Mouse (Mus musculus): ENCODE measurements around the gene Pld5.

Gene Pld5

DNA sequence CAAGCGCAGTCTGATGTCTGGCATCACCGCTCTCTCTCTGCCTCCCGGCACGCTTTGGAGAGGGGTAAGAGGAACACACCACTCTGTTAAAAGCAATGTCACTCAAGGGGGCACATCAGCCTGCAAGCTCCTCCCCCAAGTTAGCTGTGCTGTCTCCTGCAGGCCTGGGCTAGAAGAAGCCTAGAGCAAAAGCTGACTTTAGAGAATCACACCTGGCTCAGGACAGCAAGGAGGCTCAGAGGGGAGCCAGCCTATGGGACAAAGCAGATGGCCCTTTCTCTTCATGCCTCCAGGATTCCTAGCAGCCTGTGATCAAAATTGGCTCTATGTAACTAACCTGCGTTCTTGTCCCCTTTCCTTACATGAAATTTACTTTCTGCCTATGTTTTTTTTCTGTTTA is 107.3 kb downstream of the Pld5 start:
- DNase-seq (ENCODE audit: low read depth, low spot score), result no peak

DNA sequence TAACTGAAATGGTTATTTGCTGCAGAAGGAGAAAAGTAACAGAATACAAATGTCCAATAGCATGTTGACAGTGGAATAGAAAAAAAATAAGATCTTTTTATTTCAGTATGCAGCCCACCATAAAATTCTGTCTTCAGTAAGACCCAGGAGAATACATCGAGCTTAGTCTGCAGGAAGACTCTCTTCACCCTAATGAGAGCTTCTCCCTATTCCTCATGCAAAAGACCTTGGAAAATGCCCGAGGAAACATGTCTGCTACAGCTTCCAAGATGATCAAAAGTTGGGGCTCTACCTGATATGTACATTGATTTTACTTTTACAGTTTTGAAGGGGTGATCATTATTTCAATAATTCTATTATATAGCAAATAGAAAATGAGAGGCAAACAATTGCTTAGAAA is 108.0 kb downstream of the Pld5 start:
- no peak for DNase-seq (ENCODE audit: low read depth, low spot score)

DNA sequence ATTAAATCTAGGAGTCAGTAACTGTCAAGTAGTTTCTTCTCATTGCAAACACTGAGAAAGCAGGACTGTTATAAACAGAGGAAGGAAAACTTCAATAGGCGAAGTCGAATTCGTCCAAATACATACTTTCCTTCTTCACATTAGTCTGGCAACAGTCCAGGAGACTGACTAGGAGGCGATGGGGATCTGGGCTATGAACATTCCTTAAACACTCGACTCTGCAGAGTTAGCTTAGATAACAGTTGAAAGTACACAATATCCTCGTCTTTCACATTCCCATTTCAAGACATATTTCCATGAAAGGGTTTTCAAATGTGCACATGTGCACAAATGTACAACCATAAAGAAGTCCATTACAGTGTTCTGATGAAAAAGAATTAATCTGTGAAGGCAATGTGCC is 129.8 kb downstream of the Pld5 start:
- DNase-seq (ENCODE audit: low read depth, low spot score), result no peak

DNA sequence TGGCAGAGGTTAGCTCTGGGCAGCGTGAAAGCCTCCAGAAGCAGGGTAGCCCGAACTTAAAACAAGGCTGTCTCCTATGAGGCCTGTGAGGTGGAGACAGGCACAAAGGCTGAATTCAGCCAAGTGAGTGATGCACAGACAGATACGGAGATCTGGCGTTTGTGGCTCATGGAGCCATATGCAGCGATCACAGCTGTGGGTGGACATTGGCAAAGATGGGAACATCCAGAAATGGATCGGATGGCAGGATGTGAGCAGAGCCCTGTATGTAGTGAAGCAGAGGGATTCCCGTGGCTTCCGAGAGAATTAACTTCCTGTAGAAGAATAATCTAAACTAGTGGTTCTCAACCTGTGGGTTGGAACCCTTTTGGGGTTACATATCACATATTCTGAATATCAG is 140.7 kb downstream of the Pld5 start:
- DNase-seq (ENCODE audit: low read depth, low spot score), result no peak

DNA sequence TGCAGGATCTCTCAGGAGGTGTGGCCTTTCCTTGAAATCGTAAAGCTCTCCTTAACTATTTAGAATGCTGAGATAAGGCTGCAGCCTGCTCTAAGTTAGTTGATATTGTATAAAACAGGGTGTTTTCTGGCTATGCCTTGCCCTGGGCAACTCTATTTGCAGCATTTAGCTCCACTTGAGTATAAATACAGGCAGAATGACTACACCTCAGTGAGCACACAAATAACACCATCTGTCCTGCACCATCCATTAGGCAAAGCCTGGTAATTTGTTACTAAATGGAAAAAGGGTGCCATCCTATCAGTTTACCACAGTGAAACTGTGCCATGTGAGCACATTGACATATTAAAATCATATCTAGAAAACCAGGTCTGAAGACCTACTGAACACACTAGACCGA is 149.3 kb downstream of the Pld5 start:
- DNase-seq (ENCODE audit: low read depth, low spot score), result no peak

DNA sequence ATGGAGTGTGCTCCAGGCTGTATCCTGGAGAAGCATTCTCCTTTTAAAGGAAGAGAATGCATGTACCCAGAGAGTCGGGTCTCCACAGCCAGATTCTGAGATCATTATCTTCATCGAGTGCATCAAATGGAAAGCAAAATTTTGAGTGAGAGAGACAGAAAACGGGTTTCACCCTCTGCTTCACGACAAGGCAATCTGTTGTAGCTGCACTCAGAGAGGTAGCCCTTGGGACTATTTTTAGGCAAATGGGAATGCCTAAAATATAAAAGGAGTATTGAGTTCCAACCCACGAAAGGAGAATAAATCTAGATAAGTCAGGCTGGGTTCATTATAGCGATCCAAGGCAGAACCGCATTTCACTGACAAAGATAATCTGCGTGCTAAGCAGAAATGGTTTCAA is 150.7 kb downstream of the Pld5 start:
- DNase-seq (ENCODE audit: low read depth, low spot score), result no peak

DNA sequence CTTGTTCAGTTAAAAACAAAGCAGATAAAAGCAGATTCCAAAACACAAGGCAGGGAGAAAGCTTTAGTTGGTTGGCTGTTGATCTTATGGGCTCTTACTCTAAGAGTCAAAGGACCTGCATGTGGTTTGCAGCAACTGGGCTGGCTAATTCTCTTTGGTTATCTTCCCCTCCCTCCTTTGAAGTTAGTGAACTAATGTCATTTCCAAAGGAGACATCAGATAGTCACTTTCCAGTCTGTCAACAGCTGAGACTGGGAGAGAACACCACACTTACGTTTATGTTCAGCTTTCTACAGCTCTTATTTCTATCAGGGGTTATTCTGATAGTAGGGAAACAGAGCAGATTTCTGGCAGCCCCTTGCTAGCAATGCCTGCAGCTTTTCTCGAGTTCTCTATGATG is 151.3 kb downstream of the Pld5 start:
- DNase-seq (ENCODE audit: low read depth, low spot score), result no peak

DNA sequence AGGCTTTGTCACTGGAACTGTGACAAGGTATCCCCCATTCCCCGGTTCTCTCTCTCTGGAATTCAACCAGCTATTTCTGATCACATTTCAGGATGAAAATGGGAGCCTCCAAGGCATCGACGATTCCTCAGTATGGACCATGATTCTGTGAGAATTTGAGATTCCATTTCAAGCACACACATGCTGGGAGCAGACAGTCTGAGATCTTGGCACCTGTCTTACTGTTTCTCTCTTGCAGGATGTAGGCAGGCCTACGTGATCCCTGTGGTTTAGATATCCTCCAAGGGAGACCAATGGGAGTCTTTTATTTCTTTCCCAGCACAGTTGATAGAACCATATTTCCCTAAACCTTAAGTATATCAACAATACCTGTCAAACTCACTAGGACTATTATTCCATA is 159.5 kb downstream of the Pld5 start:
- DNase-seq (ENCODE audit: low read depth, low spot score), result no peak

DNA sequence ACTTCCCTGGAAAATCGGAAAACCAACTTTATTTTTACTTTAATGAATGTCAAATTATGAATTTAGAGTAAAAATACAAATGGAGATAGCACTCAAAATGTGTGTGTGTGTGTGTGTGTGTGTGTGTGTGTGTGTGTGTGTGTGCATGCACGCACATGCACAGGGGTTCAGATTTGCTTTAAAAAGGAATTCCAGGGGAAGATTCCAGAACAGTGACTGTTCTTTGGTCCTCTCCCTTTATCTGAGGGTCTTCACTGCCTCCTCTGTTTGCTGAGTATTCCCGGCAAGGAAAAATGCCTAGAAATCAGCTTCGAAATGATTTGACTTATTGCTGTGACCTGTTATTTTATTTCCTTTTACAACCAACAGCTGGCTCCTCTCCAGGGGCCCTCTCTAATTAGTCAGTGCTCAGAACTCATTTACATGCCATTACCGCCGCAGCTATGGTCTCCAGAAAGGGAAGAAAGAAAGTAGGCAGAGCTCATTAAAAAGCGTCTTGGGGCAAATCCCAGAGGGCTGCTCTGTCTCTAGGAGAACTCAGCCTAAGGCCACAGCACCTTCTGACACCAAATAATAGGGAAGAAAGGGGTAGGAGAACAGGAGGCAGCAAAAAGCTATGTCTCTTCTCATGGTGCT is 176.3 kb downstream of the Pld5 start:
- peak; percentile 29 for DNase-seq (ENCODE audit: low read depth, low spot score)

DNA sequence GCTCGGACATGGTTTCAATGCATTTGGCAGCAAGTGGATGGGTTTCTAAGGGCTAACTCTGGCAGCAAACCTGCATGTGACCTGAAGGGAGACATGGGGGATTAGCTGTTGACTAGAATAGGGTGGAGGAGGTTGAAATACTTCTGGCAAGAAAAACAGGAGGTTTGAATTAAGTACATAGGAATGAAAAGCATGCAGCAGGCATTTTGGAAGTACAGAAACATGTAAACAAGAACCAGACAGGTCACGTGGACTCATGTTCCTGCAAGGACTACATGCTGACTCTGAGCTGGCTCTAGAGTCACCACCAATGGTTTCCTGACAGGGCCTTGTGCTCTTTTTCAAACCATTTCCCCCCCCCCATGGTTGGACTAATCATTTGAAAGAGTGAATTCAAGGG is 183.0 kb downstream of the Pld5 start:
- DNase-seq (ENCODE audit: low read depth, low spot score), result peak; percentile 25

DNA sequence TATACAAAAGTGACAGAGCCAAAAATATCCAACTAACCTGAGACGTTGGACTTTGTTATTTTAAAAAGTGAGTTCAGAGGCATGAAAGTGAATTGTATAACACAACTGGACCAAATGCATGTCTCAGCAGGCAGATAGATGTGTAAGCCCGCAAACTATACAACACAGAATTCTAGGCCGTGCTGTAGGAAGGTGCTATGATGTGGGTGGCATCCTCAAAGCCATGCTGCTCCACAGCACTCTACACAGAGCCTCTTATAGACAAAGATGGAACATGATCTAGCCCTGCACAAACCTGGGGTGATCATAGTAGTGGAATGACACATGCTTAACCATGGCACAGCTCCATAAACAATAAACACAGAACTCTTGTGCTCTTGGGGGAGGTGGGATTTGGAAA is 185.7 kb downstream of the Pld5 start:
- no peak for DNase-seq (ENCODE audit: low read depth, low spot score)

DNA sequence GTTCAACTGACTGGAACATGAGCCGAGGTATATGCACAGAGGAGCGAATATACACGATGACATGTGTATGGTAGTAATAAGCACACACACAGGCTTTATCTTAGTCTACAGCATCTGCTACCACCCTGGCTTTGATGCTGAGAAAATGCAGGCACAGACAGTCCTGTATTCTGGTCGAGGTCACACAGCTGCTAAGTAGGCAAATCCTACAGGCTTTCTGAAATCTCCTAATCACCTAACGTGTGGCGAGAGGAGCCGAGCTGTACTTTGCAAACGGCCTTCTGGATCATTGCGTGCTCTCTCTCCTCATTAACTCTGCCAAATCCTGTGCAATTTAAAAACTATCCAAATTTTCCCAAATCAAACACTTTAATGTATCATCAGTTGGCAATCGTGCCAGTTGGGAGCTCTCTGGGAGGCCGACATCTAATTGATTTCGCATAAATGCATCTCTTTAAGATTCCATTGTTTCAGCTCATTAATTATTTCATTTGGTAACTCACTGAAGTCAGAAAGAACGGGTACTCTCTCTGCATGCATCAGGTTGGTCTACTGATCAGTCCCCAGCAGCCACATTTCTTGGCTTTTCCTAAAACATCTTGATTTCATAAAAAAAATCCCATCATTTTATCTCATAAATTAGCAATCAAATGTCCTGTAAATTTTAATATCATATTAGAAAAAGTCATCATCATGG is 189.0 kb downstream of the Pld5 start:
- DNase-seq (ENCODE audit: low read depth, low spot score), result no peak

DNA sequence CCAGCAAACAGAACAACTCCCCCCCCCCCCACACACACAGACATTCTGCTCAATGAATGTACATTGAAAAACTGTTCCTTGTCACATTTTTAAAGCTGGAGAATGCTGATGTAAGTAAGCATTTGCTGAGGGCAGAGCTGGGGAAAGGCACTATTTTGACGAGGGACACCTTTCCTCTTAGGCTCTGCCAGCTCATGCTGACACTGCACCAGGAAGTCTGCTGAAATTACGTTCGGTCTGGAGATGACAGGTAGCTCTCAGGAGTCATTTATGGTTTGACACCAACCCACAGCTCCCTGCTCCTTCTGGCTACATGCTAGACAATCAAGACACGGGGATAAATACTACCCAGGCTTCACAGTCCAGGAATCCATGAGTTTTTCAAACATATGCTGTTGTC is 192.8 kb downstream of the Pld5 start:
- no peak for DNase-seq (ENCODE audit: low read depth, low spot score)

DNA sequence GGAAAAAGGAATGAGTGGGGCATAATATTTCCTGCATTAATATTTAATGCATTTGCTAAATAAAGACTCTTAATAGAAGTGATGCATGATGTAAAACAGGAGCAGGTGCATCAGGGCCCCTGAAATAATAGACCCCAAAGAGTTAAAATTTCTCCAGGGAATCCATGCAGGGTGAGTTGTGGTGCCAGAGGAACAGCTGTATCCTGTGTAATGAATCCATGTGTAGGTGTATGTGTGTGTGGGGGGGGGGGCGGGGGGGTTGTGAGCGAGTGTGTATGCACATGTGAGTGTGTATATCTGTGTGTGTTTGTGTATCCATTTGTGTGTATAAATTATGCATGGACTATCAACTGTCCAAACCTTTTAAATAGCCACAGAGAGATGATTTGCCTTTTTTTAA is 194.1 kb downstream of the Pld5 start:
- DNase-seq (ENCODE audit: low read depth, low spot score), result no peak

DNA sequence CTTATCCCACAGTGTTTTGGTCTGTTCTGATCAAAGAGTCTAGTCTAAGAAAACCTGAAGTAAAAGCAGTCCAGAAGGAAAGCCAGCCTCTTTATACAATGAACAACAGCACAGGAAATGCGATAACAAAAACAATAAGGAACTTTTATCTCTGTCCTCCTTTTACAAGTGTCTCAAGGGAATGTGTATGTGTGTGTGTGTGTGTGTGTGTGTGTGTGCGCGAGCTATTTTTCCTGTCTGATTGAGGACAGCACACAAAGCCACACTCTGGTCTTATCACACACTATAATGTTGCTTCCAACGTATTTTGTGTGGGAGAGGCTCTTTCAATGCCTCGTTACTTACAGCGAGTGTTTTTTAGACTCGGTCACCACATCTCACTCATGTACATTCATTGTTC is 196.7 kb downstream of the Pld5 start:
- DNase-seq (ENCODE audit: low read depth, low spot score), result no peak

DNA sequence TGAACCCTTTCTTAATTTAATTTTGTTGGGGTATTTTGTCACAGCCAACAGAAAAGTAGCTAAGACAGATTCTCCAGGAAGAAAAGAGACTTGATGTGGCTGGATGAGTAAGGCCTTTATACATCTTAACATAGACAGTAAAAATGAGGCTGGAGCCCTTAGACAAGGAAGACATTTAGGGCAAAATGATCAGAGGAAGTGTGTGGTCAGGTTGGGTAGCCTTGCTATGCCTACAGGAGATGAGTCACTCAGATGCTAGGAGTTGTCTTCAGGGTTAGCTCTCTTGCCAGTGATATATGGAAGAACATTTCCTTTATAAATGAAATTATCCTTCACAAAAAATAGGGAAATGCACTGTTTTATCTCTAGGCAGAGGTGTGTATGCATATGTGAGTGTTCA is 198.3 kb downstream of the Pld5 start:
- DNase-seq (ENCODE audit: low read depth, low spot score), result no peak

DNA sequence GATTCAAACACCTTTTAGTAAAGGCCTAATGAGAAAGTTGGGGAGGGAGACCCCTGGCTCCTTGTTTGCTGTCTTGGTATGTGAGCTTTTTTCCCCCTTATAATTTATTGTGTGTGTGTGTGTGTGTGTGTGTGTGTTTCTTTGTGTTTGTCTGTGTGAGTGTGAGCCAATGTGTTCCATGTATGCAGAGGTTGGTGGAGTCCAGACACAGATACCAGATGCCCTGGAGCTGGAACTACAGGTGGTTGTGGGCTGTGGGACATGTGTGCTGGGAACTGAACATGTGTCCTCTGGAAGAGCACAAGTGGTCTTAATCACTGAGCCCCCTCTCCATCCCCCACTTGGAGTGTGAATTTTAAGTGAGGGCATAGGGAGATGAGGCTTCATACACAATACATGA is 199.3 kb downstream of the Pld5 start:
- no peak for DNase-seq (ENCODE audit: low read depth, low spot score)

DNA sequence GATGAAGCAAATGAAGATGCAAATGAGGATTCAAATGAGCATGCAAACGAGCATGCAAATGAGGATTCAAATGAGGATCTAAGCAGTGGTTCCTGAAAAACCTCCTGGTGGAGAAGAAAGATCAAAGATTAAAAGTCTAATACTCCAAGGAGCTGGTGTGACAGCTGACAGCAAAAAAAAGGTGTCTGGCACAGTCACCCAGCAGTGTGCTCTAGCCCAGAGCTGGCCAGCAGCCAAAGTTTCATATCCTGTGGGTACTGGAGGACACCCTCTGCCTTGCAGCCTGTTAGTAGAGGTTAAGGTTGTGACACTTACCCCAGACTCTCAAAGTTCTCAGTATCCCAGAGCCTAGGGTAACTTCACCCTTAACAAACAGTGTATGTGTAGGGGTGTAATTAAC is 199.7 kb downstream of the Pld5 start:
- peak; percentile 27 for DNase-seq (ENCODE audit: low read depth, low spot score)

DNA sequence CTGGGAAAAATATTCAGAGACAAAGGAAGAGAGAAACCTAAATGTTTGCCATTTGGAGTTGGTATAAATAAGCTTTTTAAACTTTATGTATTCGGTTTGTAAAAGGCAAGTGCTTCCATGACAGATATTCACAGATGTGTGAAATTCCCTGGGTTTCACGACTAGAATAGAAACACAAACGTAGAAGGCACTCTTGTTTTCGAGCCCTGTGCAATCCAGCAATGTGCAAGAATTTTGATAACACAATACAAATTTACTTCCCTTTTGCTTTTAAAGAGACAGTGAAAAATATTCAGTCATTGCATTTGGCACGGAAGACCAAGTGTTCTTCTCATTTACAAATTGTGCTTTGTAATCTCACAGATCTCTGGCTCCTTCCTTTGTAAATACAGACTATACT is 200.6 kb downstream of the Pld5 start:
- DNase-seq (ENCODE audit: low read depth, low spot score), result no peak

DNA sequence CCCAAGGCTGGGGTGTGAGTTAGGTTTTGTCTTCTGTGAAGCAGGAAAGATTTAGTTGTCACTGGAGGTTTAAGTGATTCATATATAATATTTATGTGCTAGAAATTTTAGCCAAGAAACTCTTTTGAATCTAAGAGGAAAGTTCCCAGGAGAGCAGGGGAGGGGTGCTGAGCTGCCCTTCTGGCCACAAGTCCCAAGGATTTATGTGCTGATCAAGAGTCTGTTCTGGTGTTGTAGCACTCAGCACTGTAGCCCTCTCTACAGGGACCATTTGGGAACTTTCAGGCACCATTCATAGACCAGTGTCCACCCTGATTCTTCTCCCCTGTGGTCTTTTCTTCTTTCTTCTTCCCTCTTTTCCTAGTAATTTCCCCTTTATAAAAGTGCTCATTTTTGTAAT is 209.8 kb downstream of the Pld5 start:
- DNase-seq (ENCODE audit: low read depth, low spot score), result no peak

DNA sequence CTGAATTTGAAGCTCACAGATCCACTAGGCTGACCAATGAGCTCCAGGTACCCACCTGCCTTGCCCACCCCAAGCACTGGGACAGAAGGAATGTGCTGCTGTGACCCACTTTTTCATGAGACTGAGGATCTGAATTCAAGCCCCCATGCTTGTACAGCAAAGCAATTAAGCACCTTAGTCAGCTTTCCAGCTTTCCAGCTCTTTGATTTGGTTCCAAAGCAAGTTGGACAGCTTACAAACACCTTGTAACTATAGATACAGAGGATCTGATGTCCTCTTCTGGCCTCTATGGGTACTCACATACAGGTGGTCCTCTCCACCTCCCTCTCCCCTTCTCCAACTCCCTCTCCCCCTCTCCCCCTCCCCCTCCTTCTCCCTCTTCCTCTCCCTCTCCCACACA is 210.6 kb downstream of the Pld5 start:
- DNase-seq (ENCODE audit: low read depth, low spot score), result no peak

DNA sequence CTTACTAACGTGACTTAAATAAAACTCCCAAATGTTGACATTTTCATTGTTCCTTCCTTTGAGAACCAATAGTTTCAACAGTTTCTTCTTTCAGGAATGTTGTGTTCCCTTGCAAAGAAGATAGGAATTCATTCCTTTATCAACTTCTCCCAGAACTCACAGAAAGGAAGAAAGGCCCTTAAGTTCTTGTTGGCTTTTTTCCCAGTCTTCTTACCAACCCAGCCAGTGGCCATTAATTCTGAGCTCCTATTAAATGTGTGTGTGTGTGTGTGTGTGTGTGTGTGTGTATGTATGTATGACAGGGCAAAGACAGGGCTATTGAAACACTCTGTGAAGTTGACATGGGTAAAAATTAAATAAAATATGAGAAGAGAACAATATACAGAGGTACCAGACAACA is 221.5 kb downstream of the Pld5 start:
- DNase-seq (ENCODE audit: low read depth, low spot score), result no peak

DNA sequence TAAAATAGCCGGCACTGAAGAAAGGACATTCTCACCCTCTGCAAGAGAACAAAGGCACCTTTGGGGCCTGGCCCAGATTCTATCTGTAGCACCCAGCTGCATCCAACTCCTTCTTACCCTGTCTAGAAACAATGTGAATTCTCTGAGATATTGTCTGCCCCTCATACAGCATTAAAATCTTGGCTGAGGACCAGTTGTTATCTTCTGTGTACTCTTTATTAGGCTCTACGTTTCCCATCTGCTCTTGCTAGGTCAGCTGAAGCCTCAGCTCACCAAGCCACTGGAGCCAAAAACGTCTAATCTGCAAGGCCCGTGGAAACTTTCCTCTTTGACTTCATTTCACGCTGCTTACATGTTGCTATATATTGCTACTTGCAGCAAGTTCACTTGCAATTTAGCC is 228.1 kb downstream of the Pld5 start:
- no peak for DNase-seq (ENCODE audit: low read depth, low spot score)

DNA sequence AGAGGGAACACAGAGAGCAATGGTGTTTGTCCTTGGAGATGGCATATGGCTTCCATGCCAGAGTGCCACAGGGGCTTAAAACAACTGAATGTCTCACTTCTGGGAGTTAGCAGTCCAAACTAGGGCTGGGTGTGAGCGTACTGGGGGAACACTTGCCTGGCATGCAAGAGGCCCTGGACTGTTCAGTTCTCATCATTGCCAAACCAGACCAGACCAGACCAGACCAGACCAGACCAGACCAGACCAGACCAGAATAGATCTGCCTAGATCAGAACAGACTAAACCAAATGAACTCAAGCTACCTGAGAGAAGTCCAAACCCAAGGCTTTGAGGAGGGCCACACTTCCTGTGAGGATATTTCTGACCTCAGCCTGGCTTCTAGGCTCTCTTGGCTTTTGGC is 228.7 kb downstream of the Pld5 start:
- no peak for DNase-seq (ENCODE audit: low read depth, low spot score)

Measured in forelimb bud, embryonic 11.5 days (tissue).